Mouse (Mus musculus) spleen, adult 2 months (tissue): ENCODE data around the gene Fcrlb. TPM values are rescaled to one million over a fixed set of nuclear protein-coding genes. Genes with fewer than 3 reads are reported as not detected.

Experiments used
- DNase-seq, 2 experiments: peaks; one replicate each; pipeline versions ENCODE4 v3.0.0 to v3.0.0-alpha.2; 2012 to 2021; ENCODE audit warnings: low spot score in 2 of 2, low read depth in 1 of 2
- H3K27ac ChIP-seq: fragments of 200-500 bp; 2 replicates; pipeline ENCODE4 v1.5.1; 2012; ENCODE audit warnings: low read length, inconsistent platforms; ENCODE audit not compliant: insufficient read depth
- H3K27me3 ChIP-seq: fragments of 200-500 bp; 2 replicates; pipeline ENCODE4 v1.6.1; 2012; ENCODE audit warnings: mild to moderate bottlenecking, moderate library complexity, low read length, inconsistent platforms; ENCODE audit not compliant: control insufficient read depth, insufficient read depth
- H3K36me3 ChIP-seq: fragments of 200-500 bp; 2 replicates; pipeline ENCODE4 v1.6.1; 2012; ENCODE audit warnings: mild to moderate bottlenecking, low read length, inconsistent platforms; ENCODE audit not compliant: control insufficient read depth, insufficient read depth
- H3K4me1 ChIP-seq: fragments of 200-500 bp; 2 replicates; pipeline ENCODE4 v1.6.1; 2011; ENCODE audit warnings: inconsistent platforms; ENCODE audit not compliant: control insufficient read depth, insufficient read depth, insufficient read length
- H3K4me3 ChIP-seq: fragments of 200-500 bp; 2 replicates; pipeline ENCODE4 v1.5.1; 2011; ENCODE audit warnings: mild to moderate bottlenecking, inconsistent platforms; ENCODE audit not compliant: insufficient read depth, insufficient read length; ENCODE audit errors: extremely low read depth
- CTCF ChIP-seq: fragments of 200-500 bp; IDR thresholded peaks from 2 replicates; pipeline ENCODE4 v1.5.1; 2011; ENCODE audit warnings: mild to moderate bottlenecking, inconsistent platforms; ENCODE audit not compliant: insufficient read depth, insufficient read length, insufficient replicate concordance; ENCODE audit errors: extremely low read depth
- POLR2A ChIP-seq: fragments of 200-500 bp; IDR thresholded peaks from 2 replicates; pipeline ENCODE4 v1.6.1; 2011; ENCODE audit warnings: low read depth, low read length, inconsistent platforms
- WGBS: fragments of 180-500 bp; shearing (Covaris S2); methylation state at CpG from one replicate; pipeline ENCODE4 v1.1.7; 2018; 5-methylcytosine and 5-hydroxymethylcytosine counted together
- polyA plus RNA-seq: library from polyadenylated mRNA; depleted of rRNA; stranded (reverse); fragments of >200 nt; gene quantifications from 2 replicates; pipeline ENCODE4 v1.2.3, GENCODE M21; 2012

Fcrlb gene
- polyA plus RNA-seq, 1 experiment: 1.5 TPM

DNA sequence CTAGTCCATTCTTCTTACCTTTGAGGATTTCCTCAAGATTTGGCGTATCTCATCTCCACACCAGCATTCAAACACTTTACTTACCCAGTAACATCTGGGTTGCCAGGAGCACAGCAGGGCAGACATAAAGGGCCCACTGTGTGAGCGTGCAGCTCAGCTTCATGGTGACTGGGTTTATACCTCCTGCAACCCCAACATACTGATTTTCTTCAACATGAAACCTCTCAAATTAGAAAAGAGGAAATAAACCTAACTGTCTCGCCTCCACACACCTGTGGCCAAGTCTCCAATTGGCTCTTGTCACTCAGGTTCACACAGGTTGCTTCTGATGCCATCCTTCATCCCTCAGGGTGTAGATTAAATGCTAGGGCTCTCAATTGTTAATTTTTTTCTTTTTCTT is 14.6 kb upstream of the Fcrlb start, which contains the start of gene Fcrla:
Gene Fcrla (minus strand): TSS at position 206 of the 400 bp plus-strand sequence.
- WGBS: 38% methylated on average over 3 of the region's 3 CpGs

DNA sequence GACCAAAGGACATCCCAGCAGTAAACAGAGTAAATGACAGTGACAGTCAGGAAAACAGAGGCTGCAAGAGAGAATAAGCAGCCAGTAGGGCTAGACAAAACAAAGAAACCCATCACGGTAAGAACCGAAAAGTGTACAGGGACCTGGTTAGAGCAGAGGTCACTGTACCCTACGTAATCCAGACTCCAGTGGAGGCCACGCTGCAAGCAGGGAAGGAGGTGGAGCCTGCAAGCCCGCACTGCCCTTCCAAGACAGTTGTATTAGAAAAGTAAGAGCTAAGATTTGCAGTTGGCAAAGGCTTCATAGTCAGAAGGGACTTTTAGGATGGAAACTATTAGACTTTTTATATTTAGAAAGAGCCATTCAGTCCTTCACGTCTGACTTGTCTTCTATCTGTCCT is 14.2 kb upstream of the Fcrlb start:
- Histone ChIP-seq H3K36me3 (peaks cover 1% of the 10 kb centered on the region; the same call in 1 of the 2 replicates), H3K27ac (peak overlapping the region; percentile 98), H3K4me1 (peaks cover 22% of the 10 kb centered on the region), H3K27me3 (no peaks in the 10 kb centered on the region), H3K4me3 (peak overlapping the region; percentile 76)
- TF ChIP-seq CTCF: no peak
- no peak for TF ChIP-seq POLR2A
- 38% methylated on average over 6 of the region's 6 CpGs for WGBS
- peak in 1 of 2 experiments; percentile 39 for DNase-seq

More for the DNA sequence above, 14.6 kb upstream of the Fcrlb start, which contains the start of gene Fcrla:
- peak; percentile 83 for TF ChIP-seq POLR2A
- TF ChIP-seq CTCF: no peak
- peak in 1 of 2 experiments; percentile 66 for DNase-seq
- Histone ChIP-seq H3K4me1 (peaks cover 26% of the 10 kb centered on the region), H3K27me3 (no peaks in the 10 kb centered on the region), H3K27ac (peak within 1 kb of the TSS; percentile 98), H3K4me3 (peak within 1 kb of the TSS; percentile 76), H3K36me3 (no peaks in the 10 kb centered on the region)

DNA sequence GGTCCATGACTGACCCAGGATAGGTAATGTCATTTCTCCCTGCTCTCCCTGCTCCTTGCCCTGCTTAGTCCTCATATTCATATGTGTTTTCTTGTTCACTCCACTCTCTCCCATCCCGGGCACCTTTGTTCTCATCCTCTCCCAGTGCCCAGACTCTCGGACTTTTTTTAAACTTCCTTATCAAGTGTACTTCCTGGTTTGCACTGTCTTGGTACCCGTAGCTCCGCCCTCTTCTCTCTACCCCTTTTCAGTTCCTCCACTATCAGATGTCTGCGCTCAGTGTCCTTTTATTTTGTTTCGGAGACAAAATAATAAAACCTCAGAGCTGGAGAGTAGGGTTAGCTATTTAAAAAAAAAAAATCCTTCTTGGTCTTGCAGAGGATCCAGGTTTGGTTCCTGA is 11.7 kb upstream of the Fcrlb start:
- Histone ChIP-seq H3K27ac (peak overlapping the region; percentile 84), H3K4me3 (peak overlapping the region; percentile 52), H3K27me3 (no peaks in the 10 kb centered on the region), H3K4me1 (peaks cover 22% of the 10 kb centered on the region), H3K36me3 (peaks cover 13% of the 10 kb centered on the region)
- DNase-seq: peak in 1 of 2 experiments; percentile 74
- no peak for TF ChIP-seq CTCF
- no peak; the same call in 1 of the 2 replicates for TF ChIP-seq POLR2A
- WGBS: 14% methylated on average over 6 of the region's 6 CpGs

DNA sequence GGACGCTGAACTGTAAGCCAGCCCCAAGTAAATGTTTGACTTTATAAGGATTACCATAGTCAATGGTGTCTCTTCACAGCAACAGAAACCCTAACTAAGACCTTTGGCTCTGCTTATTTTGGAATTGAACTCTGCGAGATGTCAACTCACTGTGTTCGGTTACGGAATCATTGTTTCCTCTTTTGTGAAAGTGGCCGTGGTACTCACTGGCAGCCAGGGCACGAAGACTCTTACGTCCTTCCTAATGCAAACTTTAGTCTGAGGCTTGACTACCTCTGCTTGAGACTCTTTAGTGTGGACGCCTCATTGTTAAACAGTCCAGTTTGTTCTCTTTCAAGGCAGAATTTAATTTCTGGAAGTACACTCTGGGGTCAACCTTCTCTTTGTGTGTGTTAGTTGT is 6.6 kb upstream of the Fcrlb start:
- Histone ChIP-seq H3K27me3 (no peaks in the 10 kb centered on the region), H3K27ac (no peak overlapping the region), H3K4me3 (no peak overlapping the region), H3K36me3 (peaks cover 31% of the 10 kb centered on the region), H3K4me1 (peaks cover 6% of the 10 kb centered on the region)
- 89% methylated on average over 8 of the region's 8 CpGs for WGBS
- DNase-seq: no peak
- TF ChIP-seq POLR2A (no peak), CTCF (no peak)

DNA sequence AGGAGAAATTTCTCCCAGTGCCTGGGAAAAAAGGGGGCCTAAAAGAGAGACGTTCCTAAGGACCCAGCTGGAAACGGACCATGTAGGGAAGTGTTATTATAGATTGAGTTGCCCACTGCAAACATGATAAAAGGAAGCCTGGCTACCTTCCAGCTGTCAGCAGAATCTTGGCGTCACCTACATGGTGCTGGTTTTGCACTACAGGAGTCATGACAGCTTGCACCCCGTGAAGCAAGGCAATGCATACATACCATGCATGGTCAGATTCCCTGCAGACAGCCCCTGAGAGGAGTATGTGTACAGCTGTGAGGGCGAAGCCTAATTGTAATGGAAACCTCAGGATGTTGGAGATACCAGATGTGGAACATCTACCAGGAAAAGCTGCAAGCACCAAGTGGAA is 2.9 kb upstream of the Fcrlb start:
- H3K4me3 ChIP-seq: no peak overlapping the region
- no peak for TF ChIP-seq CTCF
- WGBS: 80% methylated on average over 5 of the region's 5 CpGs

DNA sequence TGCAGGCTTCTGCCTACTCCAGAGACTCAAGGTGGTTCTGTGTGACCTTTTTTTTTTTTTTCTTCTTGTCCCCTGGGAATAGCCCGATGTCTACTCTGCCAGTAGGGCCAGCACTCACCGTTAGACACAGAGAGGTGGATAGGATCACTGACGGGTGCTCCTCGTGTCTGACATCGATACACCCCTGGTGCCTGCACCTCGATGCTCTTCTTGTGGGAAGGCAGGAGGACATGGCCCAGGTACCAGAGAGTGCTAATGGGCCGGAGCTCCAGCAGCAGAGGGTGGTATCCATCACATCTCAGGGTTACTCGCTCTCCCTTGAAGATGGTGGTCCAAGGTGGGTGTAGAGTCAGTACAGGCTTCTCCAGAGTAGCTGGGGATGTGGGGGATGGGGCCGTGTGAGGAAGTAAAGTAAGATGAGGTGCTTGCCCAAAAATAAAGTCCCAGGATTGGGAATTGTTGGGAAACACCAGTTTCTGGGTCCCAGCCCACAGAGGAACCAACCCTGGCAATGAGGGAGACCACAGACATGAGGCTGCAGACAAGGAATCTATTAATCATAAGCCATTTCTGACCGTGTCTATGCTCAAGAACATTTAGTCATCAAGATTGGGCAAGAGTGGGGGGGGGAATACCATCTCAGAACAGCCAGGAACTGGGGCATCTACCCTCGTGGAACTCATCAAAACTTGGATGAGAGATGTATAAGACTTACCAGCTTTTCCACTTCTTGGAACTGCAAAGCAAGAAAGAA is 657 bp downstream of the Fcrlb start:
- no peak for DNase-seq
- Histone ChIP-seq H3K27me3 (peaks cover 1% of the 10 kb centered on the region; the same call in 1 of the 2 replicates), H3K36me3 (peaks cover 6% of the 10 kb centered on the region; the same call in 1 of the 2 replicates), H3K4me1 (peaks cover 17% of the 10 kb centered on the region), H3K27ac (no peak overlapping the region), H3K4me3 (no peak overlapping the region)
- no peak for TF ChIP-seq CTCF
- TF ChIP-seq POLR2A: no peak
- WGBS: 77% methylated on average over 11 of the region's 11 CpGs

More for the DNA sequence above, 2.9 kb upstream of the Fcrlb start:
- Histone ChIP-seq H3K27me3 (no peaks in the 10 kb centered on the region), H3K4me1 (no peaks in the 10 kb centered on the region), H3K27ac (no peak overlapping the region), H3K36me3 (peaks cover 23% of the 10 kb centered on the region; the same call in 1 of the 2 replicates)
- no peak for DNase-seq

DNA sequence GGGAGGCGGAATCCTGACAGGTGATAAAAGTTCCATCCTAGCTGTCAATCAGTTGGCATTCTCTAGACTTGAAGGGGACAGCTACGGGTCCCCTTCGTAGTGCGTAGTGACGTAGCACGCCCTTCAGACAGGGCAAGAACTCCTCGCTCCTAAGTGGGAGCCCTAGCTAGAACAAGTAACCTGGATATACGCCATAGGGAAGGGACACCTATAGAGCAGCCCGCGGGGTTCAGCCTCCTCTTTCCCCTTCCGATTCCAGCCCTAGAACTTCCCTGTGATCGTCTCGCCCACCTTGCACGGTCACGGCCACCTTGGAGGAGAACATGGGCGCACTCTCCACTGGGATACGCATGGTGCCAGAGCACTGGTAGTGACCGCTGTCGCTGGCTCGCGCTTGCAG is 4.4 kb downstream of the Fcrlb start:
- Histone ChIP-seq H3K4me3 (peak overlapping the region; percentile 59), H3K27me3 (peaks cover 1% of the 10 kb centered on the region; the same call in 1 of the 2 replicates), H3K4me1 (peaks cover 18% of the 10 kb centered on the region), H3K36me3 (no peaks in the 10 kb centered on the region), H3K27ac (no peak overlapping the region)
- WGBS: 20% methylated on average over 21 of the region's 21 CpGs
- no peak for DNase-seq
- no peak for TF ChIP-seq POLR2A
- TF ChIP-seq CTCF: no peak
